Mouse (Mus musculus) embryonic fibroblast, embryonic 13.5 days (primary cell): Measurements from ENCODE around the gene Syngap1. TPM values are rescaled to one million over a fixed set of nuclear protein-coding genes. Genes with fewer than 3 reads are reported as not detected.

Source experiments
- H3K27ac ChIP-seq: 2 replicates; pipeline ENCODE4 v1.5.1; 2012; ENCODE audit warnings: low read length, control low read depth, inconsistent platforms; ENCODE audit not compliant: insufficient read depth
- H3K4me1 ChIP-seq: 2 replicates; pipeline ENCODE4 v1.6.1; 2011; ENCODE audit warnings: low read length; ENCODE audit not compliant: control insufficient read depth, insufficient read depth
- H3K4me3 ChIP-seq: 2 replicates; pipeline ENCODE4 v1.5.1; 2011; ENCODE audit warnings: mild to moderate bottlenecking, control low read depth, low read length; ENCODE audit not compliant: insufficient read depth
- CTCF ChIP-seq: IDR thresholded peaks from 2 replicates; pipeline ENCODE4 v1.5.1; 2011; ENCODE audit warnings: mild to moderate bottlenecking, control low read depth, low read length, moderate library complexity, borderline replicate concordance; ENCODE audit not compliant: insufficient read depth
- POLR2A ChIP-seq: IDR thresholded peaks from 2 replicates; pipeline ENCODE4 v1.6.1; 2011; ENCODE audit warnings: low read depth, mild to moderate bottlenecking, control low read depth, low read length, moderate library complexity
- polyA plus RNA-seq: library from polyadenylated mRNA; stranded (reverse); fragments of >200 nt; gene quantifications from 2 replicates; pipeline ENCODE4 v1.2.4, GENCODE M21; 2011; ENCODE audit warnings: low read depth; ENCODE audit not compliant: missing spikeins, insufficient read length

Syngap1 gene
- polyA plus RNA-seq, 1 experiment: 52.2 TPM

GRCm38 (mm10) chr17:26936453-26936852 lies 4.6 kb upstream of the Syngap1 start:
- Histone ChIP-seq H3K4me3 (no peak overlapping the region), H3K4me1 (peaks cover 3% of the 10 kb centered on the region; the same call in 1 of the 2 replicates), H3K27ac (no peak overlapping the region)
- no peak for TF ChIP-seq POLR2A
- TF ChIP-seq CTCF: no peak

GRCm38 (mm10) chr17:26936921-26937695 lies 3.9 kb upstream of the Syngap1 start:
- H3K27ac ChIP-seq: no peak overlapping the region
- TF ChIP-seq POLR2A (no peak), CTCF (no peak)
- H3K4me3 ChIP-seq: no peak overlapping the region
- H3K4me1 ChIP-seq: peaks cover 3% of the 10 kb centered on the region; the same call in 1 of the 2 replicates

- peak overlapping the region; percentile 98 for H3K4me3 ChIP-seq
- H3K4me1 ChIP-seq: peaks cover 6% of the 10 kb centered on the region; the same call in 1 of the 2 replicates
- H3K27ac ChIP-seq: no peak overlapping the region
- TF ChIP-seq CTCF (no peak), POLR2A (no peak)
Observed at GRCm38 (mm10) chr17:26937883-26938695, 3.0 kb upstream of the Syngap1 start.

- TF ChIP-seq CTCF (no peak), POLR2A (no peak)
- peaks cover 6% of the 10 kb centered on the region; the same call in 1 of the 2 replicates for H3K4me1 ChIP-seq
Observed at GRCm38 (mm10) chr17:26938731-26939130, 2.3 kb upstream of the Syngap1 start.

GRCm38 (mm10) chr17:26939178-26939972 lies 1.7 kb upstream of the Syngap1 start, which contains the start of gene Cuta:
Cuta (minus strand) TSS chr17:26939569.
- peak within 1 kb of the TSS; percentile 98 for H3K4me3 ChIP-seq
- H3K27ac ChIP-seq: peak within 1 kb of the TSS; percentile 85
- TF ChIP-seq CTCF (no peak), POLR2A (peak; percentile 77)
- H3K4me1 ChIP-seq: peaks cover 6% of the 10 kb centered on the region; the same call in 1 of the 2 replicates

More at GRCm38 (mm10) chr17:26938731-26939130, 2.3 kb upstream of the Syngap1 start:
- peak overlapping the region; percentile 98 for H3K4me3 ChIP-seq
- peak overlapping the region; percentile 71 for H3K27ac ChIP-seq

GRCm38 (mm10) chr17:26939973-26940300 lies 1.1 kb upstream of the Syngap1 start:
- peak overlapping the region; percentile 85 for H3K27ac ChIP-seq
- H3K4me3 ChIP-seq: peak overlapping the region; percentile 34
- peaks cover 6% of the 10 kb centered on the region; the same call in 1 of the 2 replicates for H3K4me1 ChIP-seq
- no peak for TF ChIP-seq CTCF
- TF ChIP-seq POLR2A: no peak; the same call in 1 of the 2 replicates

- Histone ChIP-seq H3K27ac (no peak overlapping the region), H3K4me1 (peaks cover 6% of the 10 kb centered on the region; the same call in 1 of the 2 replicates), H3K4me3 (peak overlapping the region; percentile 51)
- TF ChIP-seq POLR2A (no peak), CTCF (no peak)
Observed at GRCm38 (mm10) chr17:26941841-26942570, 953 bp downstream of the Syngap1 start.

- 0 out of 2 replicates have a peak overlapping the region, but pooled peaks have one; percentile 14 for H3K27ac ChIP-seq
- TF ChIP-seq CTCF (no peak), POLR2A (no peak)
- H3K4me3 ChIP-seq: peak overlapping the region; percentile 26
- H3K4me1 ChIP-seq: peaks cover 19% of the 10 kb centered on the region
Observed at GRCm38 (mm10) chr17:26945824-26946495, 4.9 kb downstream of the Syngap1 start.
